Mouse (Mus musculus) hindbrain, embryonic 13.5 days (tissue): ENCODE measurements at regions not wholly inside any gene's neighbourhood (a gene's known extent, or its start where the extent isn't known, plus 50 kb on each side); places are given as distances from the start of the nearest gene placed in this dataset.

Source experiments
- ATAC-seq: fragments of 200-750 bp; cut with Nextera tagmentation; 2 replicates; pipeline ENCODE4 v1.8.0; 2017; ENCODE audit warnings: moderate TSS enrichment; ENCODE audit not compliant: low FRiP score
- H3K27ac ChIP-seq: fragments of 300-500 bp; sonication (generic); 2 replicates; pipeline ENCODE4 v1.5.1; 2015; ENCODE audit warnings: inconsistent platforms, mild to moderate bottlenecking, moderate library complexity
- H3K27me3 ChIP-seq: fragments of 300-500 bp; sonication (generic); 2 replicates; pipeline ENCODE4 v1.6.1; 2015; ENCODE audit warnings: mild to moderate bottlenecking, inconsistent platforms
- H3K36me3 ChIP-seq: fragments of 300-500 bp; sonication (generic); 2 replicates; pipeline ENCODE4 v1.6.1; 2015; ENCODE audit warnings: mild to moderate bottlenecking, inconsistent platforms
- H3K4me1 ChIP-seq: fragments of 300-500 bp; sonication (generic); replicated peaks from 2 replicates; pipeline ENCODE4 v1.6.1; 2015; ENCODE audit warnings: inconsistent platforms
- H3K4me2 ChIP-seq: fragments of 300-500 bp; sonication (generic); 2 replicates; pipeline ENCODE4 v1.6.1; 2015; ENCODE audit warnings: inconsistent platforms, mild to moderate bottlenecking, moderate library complexity
- H3K4me3 ChIP-seq: fragments of 300-500 bp; sonication (generic); 2 replicates; pipeline ENCODE4 v1.5.1; 2015; ENCODE audit warnings: mild to moderate bottlenecking, inconsistent platforms
- H3K9ac ChIP-seq: fragments of 300-500 bp; sonication (generic); 2 replicates; pipeline ENCODE4 v1.6.1; 2015; ENCODE audit warnings: mild to moderate bottlenecking, inconsistent platforms
- H3K9me3 ChIP-seq: fragments of 300-500 bp; sonication (generic); 2 replicates; pipeline ENCODE4 v1.6.1; 2016; ENCODE audit warnings: inconsistent platforms
- WGBS: fragments of 180-500 bp; shearing (Covaris S2); methylation state at CpG from one replicate; pipeline ENCODE4 v1.1.7; 2015; 5-methylcytosine and 5-hydroxymethylcytosine counted together

GRCm38 (mm10) chr4:9781318-9781717 lies 1093.0 kb upstream of the 2610301B20Rik start:
- WGBS: 66% methylated on average over 2 of the region's 2 CpGs
- Histone ChIP-seq H3K4me2 (no peak overlapping the region), H3K36me3 (no peaks in the 10 kb centered on the region), H3K4me3 (no peak overlapping the region), H3K27me3 (no peaks in the 10 kb centered on the region), H3K27ac (no peak overlapping the region), H3K9ac (no peak overlapping the region), H3K4me1 (no peaks in the 10 kb centered on the region), H3K9me3 (no peaks in the 10 kb centered on the region)
- no peak for ATAC-seq

GRCm38 (mm10) chr4:9787795-9788365 lies 1086.4 kb upstream of the 2610301B20Rik start:
- H3K4me1 ChIP-seq: no peaks in the 10 kb centered on the region
- 73% methylated on average over 5 of the region's 5 CpGs for WGBS
- no peak overlapping the region for H3K4me2 ChIP-seq
- no peak overlapping the region for H3K4me3 ChIP-seq
- no peaks in the 10 kb centered on the region for H3K27me3 ChIP-seq
- no peaks in the 10 kb centered on the region for H3K9me3 ChIP-seq
- H3K36me3 ChIP-seq: no peaks in the 10 kb centered on the region
- no peak overlapping the region for H3K27ac ChIP-seq
- H3K9ac ChIP-seq: no peak overlapping the region
- no peak for ATAC-seq

- no peaks in the 10 kb centered on the region for H3K27me3 ChIP-seq
- WGBS: 94% methylated on average over 8 of the region's 8 CpGs
- H3K27ac ChIP-seq: no peak overlapping the region
- ATAC-seq: no peak
- H3K4me2 ChIP-seq: no peak overlapping the region
- H3K36me3 ChIP-seq: no peaks in the 10 kb centered on the region
- H3K9me3 ChIP-seq: no peaks in the 10 kb centered on the region
- no peak overlapping the region for H3K9ac ChIP-seq
- no peak overlapping the region for H3K4me3 ChIP-seq
- no peaks in the 10 kb centered on the region for H3K4me1 ChIP-seq
These were observed 1083.8 kb upstream of the 2610301B20Rik start for GRCm38 (mm10) chr4:9790478-9790877.
